Mouse (Mus musculus) gastrocnemius, postnatal 14 days (tissue): ENCODE results near the gene Slc45a3. TPM values are rescaled to one million over a fixed set of nuclear protein-coding genes. Genes with fewer than 3 reads are reported as not detected.

Experiments used
- DNase-seq: peaks from one replicate; pipeline ENCODE4 v3.0.0; 2021; ENCODE audit warnings: mixed read lengths
- intact Hi-C: fragments of 180-260 bp; cut with DNase I; formaldehyde crosslinking; loops from one replicate; pipeline ENCODE4 v1.15.1; 2025; ENCODE audit warnings: low total_unique reads
- long read RNA-seq, 2 experiments: library from polyadenylated mRNA; stranded (forward); transcript quantifications; one replicate each; pipeline ENCODE4 v2.0.0; 2021
- total RNA-seq, 2 experiments: library from RNA; stranded (reverse); gene quantifications; 2 replicates each; pipeline ENCODE4 v1.2.3; 2021

Gene Slc45a3
- total RNA-seq = 1 to 10 TPM; 1.0 to 1.1 TPM
- long read RNA-seq, experiment 1, partial matches to known transcripts = 0 of 3 reads
- long read RNA-seq, experiment 1, other reads (novel, unspliced or antisense) = 0 of 3 reads
- long read RNA-seq, experiment 2, partial matches to known transcripts = 3 of 3 reads
- long read RNA-seq, experiment 2, other reads (novel, unspliced or antisense) = 0 of 3 reads

DNA sequence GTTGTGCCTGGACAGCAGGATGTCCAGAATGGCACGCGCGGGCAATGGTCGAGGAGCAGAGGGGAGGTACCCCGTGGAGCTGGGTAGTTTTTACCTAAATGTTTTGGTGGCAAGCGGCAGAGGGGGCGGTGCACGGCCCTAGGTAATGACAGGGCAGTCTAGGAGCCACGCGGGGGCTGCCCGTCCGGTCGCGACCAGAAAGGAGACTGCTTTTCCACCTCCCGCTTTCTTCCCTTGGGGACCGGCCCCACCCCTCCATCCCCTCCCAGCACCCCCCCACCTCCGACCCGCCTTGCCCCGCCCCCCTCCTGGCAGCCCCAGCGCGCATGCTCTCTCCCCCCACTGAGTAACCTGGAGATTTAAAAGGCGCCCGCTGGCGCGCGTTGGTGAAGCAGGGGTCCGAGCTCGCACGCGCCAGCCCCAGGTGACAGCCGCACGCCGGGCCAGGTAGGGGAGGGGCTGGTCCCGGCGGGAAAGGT, at the start of gene Slc45a3:
Slc45a3 (plus strand) TSS at position 362 of the 479 bp plus-strand sequence.
- intact Hi-C loops = loop anchor here (5.0 kb wide), 1 partner anchor 660 kb away; no protein-coding TSS in a partner anchor
- peak; percentile 27 for DNase-seq

DNA sequence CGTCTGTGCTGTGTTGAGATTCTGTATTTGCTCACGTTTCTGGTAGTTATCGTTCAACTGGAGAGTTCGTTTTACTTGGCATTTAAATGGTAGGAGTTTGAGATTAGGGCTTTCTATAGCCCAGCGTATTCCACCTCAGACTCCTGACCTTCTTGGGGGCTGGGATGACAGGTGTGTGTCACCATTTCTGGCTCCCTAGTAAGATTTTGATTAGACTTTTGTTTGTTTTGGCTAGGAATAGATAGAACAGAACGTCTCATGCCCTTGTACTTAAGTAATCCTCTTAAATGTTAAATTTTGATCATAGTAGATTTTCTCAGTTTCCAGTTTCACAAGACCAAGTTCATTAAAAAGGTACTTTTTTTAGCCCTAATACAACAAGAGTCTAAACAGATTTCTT, 45.1 kb upstream of the Slc45a3 start:
- no peak for DNase-seq
- intact Hi-C loops = no loop called here

DNA sequence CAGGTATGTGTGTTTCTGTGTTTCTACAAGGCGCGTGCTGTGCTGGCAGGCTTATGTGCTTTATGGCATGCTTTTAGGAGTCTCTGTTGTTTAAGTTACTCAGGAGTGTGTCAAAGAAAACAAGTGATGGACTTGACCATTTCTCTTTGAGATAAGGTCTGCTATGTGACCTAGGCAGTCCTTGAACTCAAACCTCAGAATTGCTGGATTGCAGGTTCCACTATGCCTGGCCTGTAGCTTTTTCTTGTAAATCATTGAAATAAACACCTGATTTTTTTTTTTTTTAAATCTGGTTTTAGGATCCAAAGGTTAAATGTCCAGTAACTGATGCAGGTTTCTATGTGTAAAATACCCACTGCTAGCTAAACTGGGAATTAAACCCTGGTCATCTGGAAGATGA, 43.7 kb upstream of the Slc45a3 start:
- DNase-seq = no peak
- intact Hi-C loops = no loop called here

DNA sequence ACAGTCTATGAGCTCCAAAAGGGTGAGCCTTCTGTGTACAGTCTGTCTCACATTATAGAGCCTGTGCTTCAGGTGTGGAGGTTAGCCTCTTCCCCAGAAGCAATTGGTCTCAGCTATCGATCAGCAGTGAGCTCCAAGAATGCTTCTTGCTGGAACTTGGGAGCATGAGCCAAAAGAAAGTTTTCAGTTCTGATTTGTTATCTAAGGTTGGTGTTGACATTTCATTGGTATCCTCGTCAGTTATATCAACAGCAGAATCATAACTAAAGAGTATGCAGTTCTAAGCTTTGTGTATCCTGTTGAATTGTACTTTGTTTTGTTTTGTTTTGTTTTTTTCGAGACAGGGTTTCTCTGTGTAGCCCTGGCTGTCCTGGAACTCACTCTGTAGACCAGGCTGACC, 40.7 kb upstream of the Slc45a3 start:
- DNase-seq = no peak
- intact Hi-C loops = no loop called here

DNA sequence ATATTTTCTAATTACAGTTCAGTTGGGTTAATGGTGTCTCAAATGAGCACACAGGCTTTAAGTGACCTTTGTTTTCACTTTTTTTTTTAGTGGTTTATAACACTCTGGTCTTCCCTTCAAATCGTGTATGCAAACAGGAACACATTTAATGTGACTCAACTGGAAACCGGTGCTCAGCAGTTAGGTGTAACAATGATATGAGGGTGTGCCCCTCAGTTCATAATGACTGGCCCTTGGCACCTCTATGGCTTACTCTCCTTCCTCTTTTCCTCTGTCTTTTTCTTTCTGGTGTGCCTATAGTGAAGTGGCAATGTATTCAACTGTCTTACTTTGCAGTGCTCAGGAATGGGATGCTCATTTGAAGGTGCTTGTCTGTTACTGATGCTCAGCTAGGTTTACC, 29.3 kb upstream of the Slc45a3 start:
- intact Hi-C loops = loop anchor here (10.0 kb wide), 1 partner anchor 51 kb away; no protein-coding TSS in a partner anchor

DNA sequence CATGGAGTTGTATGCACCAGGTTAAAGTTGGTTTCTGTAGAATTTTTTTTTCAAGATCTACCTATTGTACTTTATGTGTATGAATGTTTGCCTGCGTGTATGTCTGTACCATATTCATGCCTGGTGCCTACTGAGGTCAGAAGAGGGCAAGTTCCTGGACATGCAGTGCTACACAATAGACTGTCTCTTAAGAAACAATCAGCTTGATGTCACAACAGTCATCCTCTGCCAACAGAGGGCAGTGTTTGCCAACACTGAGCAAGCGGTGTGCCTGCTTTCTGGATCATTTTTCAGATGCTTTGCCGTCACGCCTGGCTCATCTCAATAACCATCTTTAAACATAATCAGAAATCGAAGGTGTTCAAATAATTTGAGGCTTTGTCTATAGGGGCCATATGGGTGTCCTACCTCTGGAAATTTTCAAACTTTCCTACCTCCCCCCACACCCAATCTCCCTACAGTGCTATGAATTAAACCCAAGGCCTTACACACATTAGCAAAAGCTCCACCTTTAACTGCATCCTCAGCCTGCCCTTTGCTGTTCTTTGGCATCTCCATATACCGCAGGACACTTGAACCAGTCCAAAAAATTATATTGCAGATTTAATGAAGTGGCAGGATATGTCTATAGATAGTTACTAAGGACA, 25.0 kb upstream of the Slc45a3 start:
- DNase-seq = peak; percentile 53
- intact Hi-C loops = loop anchor here (10.0 kb wide), 1 partner anchor 47 kb away; no protein-coding TSS in a partner anchor

More for the DNA sequence above, 29.3 kb upstream of the Slc45a3 start:
- no peak for DNase-seq

DNA sequence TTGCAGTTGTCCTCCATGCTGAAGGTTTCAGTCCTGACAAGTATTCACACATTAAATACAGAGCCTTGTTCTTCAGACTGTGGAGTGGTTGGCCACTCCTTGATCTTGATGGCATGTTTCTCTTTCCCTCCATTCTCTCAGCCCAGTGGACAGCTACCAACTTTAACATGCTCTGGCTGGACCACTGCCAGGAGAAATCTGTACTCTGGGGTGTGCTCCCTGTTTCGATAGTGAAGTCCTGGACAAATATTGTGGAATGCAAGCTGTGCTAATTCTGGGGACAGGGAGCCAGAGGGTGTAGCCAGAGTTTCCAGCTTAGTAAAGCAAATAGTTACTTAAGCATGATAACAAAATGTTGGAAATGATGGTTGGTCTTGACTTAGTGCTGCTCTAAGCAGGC, 24.0 kb upstream of the Slc45a3 start:
- DNase-seq = peak; percentile 17
- intact Hi-C loops = loop anchor here (10.0 kb wide), 1 partner anchor 46 kb away; no protein-coding TSS in a partner anchor

DNA sequence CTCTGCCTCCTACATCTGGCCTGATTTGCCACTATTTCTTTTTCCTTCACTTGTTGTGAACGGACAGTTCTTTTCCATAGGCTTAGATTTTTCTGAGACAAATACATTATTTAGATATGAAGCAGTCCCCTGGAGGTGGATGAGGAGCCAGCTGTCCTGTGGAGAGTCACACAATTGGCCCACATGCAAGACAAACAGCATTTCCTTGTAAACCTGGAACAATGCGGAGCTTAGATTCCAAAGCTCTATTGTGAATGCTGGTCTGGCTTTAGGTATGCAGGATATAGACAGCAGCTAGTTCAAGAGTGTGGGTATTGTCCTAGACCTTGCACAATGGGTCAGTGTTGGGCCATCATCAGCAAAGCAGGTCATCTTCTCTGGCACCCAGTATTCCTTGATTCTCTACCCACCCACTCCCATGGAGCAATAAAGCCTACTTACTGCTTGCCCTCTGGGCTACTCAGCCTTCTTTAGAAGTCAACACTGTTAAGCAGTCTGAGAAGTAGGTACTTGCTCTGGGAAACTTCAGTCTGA, 22.0 kb upstream of the Slc45a3 start:
- intact Hi-C loops = no loop called here
- DNase-seq = no peak

DNA sequence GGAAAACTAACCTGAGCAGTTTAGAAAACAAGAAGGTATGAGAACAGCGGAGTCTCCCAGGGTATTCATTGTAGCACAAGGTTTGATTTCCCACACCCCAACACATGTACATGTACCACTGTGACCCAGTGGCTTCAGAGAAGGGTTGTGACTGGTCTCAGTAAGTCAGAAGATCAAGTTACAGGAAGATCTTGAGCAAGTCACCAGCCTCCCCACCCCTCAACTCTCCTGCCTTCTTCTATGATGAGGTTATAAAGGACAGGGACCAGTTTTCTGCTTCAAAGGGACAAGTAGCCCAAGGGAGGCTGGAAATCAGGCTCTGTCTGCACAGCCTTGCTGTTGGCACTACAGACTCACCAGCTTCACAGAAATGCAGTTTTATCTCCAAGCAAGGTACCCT, 21.3 kb upstream of the Slc45a3 start:
- intact Hi-C loops = no loop called here
- no peak for DNase-seq

DNA sequence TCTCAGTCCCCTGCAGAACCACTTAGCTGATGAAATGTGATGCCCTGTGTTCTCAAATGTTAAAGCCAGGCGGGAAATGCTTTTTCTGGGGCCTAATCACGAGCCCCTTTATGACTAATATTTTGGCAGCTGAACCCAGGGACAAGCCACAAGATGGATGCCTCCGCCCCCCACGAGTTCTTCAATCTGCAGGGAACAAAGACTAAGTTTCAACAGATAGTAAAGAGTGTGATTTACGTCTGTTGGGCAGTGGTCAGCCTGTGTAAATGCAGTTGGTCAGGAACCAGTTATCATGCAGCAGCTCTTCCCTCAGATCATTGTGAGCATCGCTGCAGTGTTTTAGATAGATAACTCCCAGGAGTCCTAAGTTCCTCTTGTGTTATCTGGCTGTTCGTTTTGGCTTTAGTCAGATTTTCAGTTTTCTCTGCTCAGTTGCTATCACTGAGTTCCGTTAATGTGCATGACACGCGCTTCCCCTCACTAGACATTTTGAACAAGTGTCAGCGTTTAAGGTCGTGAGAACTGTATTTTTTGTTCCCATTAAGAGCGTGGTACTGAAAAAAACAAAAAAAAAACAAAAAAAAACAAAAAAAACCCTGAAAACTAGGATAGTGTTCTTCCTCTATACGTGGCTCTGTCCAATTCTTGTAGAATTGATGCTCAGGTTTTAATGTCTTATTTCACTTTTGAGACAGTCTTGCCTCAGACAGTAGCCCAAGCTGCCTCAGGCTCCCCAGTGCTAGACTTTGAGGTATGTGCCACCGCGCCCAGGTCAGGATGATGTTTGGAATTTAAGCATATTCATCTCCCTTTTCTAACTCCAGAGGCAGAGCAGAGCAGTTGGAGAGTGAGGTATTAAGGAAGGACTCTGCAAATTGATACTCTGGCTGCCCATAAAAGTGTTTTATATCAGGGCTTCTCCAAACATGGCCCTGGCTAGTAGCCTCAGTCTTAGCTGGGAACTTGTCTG, 19.9 kb upstream of the Slc45a3 start:
- DNase-seq = no peak

DNA sequence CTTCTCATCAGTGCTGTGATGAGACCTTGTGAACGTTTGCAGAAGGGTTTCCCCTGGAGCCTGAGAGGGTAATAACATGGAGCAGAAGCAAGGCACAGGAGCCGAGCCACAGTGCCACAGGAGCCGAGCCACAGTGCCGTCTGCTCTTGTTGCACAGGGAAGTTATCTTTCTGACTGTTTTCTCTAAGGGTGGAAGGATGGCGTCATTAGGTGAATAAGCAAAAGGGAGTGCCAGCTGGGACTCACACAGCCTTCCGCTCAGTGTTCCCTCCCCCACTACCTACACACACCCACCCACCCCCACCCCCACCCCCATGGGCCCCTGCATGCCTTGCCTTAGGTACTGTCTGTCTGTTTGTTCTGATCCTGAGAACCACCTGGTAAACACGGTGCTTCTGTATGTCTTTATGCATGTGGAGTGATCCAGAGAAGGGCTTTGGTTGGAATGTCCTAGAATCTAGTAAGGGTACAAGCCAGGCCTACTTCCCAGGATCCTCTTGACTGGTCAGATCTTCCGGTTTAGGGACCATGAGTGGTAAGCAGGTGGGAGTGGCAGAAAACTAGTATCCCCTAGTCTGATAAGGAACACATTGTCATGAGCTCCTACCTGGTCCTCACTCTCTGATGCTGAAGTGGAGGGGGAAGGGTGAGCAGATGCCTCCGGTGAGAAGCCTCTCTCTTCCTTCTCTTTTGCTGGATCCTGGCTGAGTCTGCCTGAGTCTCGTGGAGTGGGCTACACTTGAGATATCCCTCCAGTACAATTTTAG, 16.9 kb upstream of the Slc45a3 start:
- intact Hi-C loops = no loop called here
- no peak for DNase-seq

More for the DNA sequence above, 19.9 kb upstream of the Slc45a3 start:
- intact Hi-C loops = no loop called here

DNA sequence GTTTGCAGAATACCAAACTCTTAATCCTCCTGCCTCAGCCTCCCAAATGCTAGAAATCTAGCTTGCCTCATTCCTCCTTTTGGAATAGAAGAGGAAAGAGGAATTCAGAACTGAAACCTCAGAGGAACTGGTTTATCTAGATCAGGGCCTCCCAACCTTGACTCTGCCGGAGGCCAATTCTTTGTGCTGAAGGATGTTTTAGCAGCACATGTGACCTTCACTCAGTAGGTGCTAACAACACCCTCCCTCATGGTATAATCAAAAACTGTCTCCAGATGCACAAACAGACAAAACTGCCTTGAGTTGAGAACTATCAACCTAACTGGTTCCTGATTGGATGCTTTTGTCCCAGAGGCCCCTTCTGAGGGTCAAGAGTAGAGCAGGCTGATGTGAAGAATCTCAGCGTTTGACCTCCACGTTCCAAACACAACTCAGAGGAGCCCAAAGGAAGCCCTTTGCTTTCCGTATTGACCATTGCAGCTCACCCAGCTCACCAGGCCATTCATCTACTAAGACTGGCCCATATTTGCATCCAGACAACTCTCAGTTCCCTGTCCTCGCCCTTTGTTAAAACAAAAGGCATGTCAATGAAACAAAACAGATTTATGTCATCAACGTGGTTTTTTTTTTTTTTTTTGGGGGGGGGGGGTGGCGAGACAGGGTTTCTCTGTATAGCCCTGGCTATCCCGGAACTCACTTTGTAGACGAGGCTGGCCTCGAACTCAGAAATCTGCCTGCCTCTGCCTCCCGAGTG, 16.1 kb upstream of the Slc45a3 start:
- DNase-seq = no peak
- intact Hi-C loops = no loop called here

DNA sequence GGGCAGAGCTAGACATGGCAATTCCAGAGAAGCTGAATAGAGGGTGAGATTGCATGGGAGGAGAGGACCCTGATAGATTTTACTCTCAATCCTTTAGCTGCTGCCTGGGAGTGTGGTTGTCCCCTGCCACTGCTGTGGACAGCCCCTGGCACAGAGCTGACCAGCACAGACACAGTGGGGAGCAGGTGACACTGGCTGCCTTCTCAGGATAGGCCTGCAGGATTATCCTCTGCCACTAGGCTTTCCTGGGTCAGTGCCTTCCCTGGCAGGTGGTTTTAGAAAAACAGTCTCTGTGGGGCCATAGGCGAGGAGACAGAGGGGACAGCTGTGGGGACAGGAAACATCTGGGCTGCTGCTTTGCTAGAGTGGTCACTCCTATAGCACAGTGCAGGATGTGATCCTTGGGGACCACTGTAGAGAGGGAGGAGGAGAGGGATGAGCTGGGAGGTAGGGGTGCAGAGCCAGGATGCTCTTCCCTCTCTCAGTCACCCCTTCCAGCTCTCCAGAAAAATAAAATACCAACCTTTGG, 14.7 kb upstream of the Slc45a3 start:
- intact Hi-C loops = no loop called here
- DNase-seq = no peak

DNA sequence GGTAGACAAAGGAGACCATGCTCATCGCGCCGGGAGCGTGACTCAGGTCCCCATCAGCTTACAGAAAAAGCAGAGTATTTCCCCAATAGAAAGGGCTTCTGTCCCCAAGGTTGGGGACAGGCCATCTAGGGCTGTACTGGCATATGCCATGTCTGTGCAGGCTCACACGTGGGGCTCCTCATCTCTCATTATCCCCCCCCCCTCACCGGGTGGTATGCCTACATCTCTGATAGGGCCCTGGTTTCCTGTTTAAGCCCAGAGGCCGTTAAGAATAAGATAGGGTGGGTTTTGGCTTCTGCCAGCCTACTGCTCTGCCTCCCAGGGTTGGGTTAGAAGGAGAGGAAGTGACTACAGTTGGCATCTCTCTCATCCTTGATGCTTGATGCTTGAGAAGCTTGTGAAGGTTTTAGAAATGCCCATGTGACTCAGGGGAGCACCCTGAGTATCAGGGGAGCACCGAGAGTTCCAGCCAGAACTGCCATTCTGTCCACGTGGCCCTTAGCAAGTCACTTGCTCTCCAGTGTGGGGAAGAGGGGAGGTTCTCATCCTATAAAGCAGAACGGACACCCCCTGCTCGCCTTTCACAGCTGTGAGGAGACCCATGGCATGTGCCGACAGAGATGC, 8.4 kb upstream of the Slc45a3 start:
- DNase-seq = no peak
- intact Hi-C loops = no loop called here

DNA sequence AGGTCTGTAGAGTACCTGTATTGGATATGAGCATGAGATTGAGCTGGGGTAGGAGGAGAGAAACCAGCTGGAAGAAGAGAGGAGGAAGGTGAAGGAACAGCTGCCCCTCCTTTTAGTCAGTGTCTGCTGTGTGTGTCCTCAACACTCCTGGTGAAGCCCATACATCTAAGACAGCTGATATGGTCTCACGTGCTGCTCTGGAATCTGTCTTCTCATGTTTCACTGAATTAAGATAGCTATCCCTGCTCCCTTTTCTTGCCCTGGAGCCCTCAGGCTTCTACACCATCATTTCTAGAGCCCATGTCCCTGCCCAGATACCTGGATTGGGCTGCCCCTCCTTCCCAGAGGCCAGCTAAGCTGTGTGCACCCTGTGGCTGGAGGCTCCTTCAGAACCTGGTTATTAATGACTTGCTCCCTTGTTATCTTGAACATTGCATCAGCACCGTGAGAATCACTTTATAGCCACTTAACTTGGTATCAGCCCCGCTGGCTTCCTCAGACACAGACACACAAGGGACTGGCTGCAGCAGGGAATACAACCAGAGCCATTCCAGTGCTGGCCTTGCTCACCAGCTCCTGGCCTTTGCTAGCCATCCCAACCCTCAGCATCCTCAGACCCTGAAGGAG, 7.5 kb upstream of the Slc45a3 start:
- no peak for DNase-seq
- intact Hi-C loops = no loop called here

DNA sequence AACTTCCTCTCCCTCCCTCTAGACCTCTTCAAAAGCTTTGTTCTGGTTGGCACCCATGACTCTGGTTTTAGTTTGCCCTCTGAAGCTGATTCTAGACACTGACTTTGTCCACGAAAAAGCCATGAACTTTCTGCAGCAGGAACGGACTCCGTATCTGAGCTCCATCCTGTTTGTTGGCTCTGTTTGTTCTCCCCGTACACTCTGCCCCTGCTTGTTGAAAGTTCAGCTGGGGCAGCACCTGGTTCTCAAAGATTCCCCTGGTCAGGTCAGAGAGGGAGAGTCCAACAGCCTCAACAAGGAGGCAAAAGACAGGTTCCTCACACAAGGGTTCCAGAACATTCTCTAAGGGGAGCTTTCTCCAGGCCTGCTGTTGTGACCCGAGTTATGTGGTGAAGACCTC, 5.4 kb upstream of the Slc45a3 start:
- intact Hi-C loops = no loop called here
- DNase-seq = no peak

DNA sequence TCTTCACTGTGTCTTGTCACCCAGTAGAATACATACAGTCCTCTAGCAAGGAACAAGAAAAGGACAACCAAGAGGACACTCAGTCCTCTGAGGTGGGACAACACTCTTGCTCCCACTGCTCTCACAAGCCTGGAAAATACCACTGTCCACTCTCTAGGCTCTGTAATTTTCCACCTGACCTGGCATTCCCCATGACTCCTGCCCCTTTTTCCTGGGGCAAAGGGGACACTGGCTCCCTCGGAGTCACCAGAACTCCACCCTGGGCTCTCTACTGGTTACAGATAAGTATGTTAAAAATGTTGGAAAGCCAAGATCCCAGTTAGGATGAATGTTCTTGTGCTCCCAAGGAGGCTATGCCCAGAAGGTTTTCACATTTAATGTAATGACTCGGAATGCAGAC, 1.8 kb upstream of the Slc45a3 start:
- DNase-seq = no peak
- intact Hi-C loops = loop anchor here (5.0 kb wide), 1 partner anchor 661 kb away; no protein-coding TSS in a partner anchor
